Mouse (Mus musculus) olfactory bulb, adult 2 months (tissue): ENCODE measurements around the gene Nfasc. TPM values are rescaled to one million over a fixed set of nuclear protein-coding genes. Genes with fewer than 3 reads are reported as not detected.

Source experiments
- H3K27ac ChIP-seq: fragments of 200-500 bp; 2 replicates; pipeline ENCODE4 v1.5.1; 2012; ENCODE audit warnings: low read depth, low read length; ENCODE audit not compliant: insufficient read depth
- H3K4me1 ChIP-seq: fragments of 200-500 bp; 2 replicates; pipeline ENCODE4 v1.6.1; 2012; ENCODE audit warnings: low read length; ENCODE audit not compliant: control insufficient read depth, insufficient read depth
- H3K4me3 ChIP-seq: fragments of 200-500 bp; 2 replicates; pipeline ENCODE4 v1.5.1; 2012; ENCODE audit warnings: mild to moderate bottlenecking, low read depth, low read length, moderate library complexity; ENCODE audit not compliant: insufficient read depth
- CTCF ChIP-seq: fragments of 200-500 bp; IDR thresholded peaks from 2 replicates; pipeline ENCODE4 v1.5.1; 2012; ENCODE audit warnings: low read depth, mild to moderate bottlenecking, low read length, moderate library complexity; ENCODE audit not compliant: insufficient read depth
- POLR2A ChIP-seq: fragments of 200-500 bp; IDR thresholded peaks from 2 replicates; pipeline ENCODE4 v1.6.1; 2012; ENCODE audit warnings: mild to moderate bottlenecking, low read depth, low read length, moderate library complexity; ENCODE audit not compliant: insufficient read depth
- WGBS: fragments of 180-500 bp; shearing (Covaris S2); methylation state at CpG from one replicate; pipeline ENCODE4 v1.1.7; 2018; 5-methylcytosine and 5-hydroxymethylcytosine counted together
- polyA plus RNA-seq: library from polyadenylated mRNA; stranded (reverse); fragments of >200 nt; gene quantifications from 2 replicates; pipeline ENCODE4 v1.2.4, GENCODE M21; 2012; ENCODE audit warnings: low replicate concordance; ENCODE audit not compliant: missing spikeins, insufficient read depth, insufficient read length

Nfasc gene
- polyA plus RNA-seq, 1 experiment, result 87.2 TPM

- Histone ChIP-seq H3K4me3 (no peak overlapping the region), H3K27ac (no peak overlapping the region), H3K4me1 (peaks cover 7% of the 10 kb centered on the region)
- 90% methylated on average over 3 of the region's 3 CpGs for WGBS
- TF ChIP-seq CTCF, result no peak
These were observed 28.0 kb upstream of the Nfasc start for GRCm38 (mm10) chr1:132769559-132769958.

- WGBS, result 91% methylated on average over 7 of the region's 7 CpGs
- TF ChIP-seq CTCF (no peak), POLR2A (no peak)
- Histone ChIP-seq H3K27ac (no peak overlapping the region), H3K4me1 (peaks cover 7% of the 10 kb centered on the region), H3K4me3 (no peak overlapping the region)
These were observed 25.8 kb upstream of the Nfasc start for GRCm38 (mm10) chr1:132767422-132767821.

GRCm38 (mm10) chr1:132765887-132766651 is 24.5 kb upstream of the Nfasc start:
- TF ChIP-seq CTCF (no peak), POLR2A (no peak)
- no peak overlapping the region for H3K4me3 ChIP-seq
- no peak overlapping the region for H3K27ac ChIP-seq
- peaks cover 7% of the 10 kb centered on the region for H3K4me1 ChIP-seq
- WGBS, result 42% methylated on average over 16 of the region's 16 CpGs

GRCm38 (mm10) chr1:132765222-132765621 is 23.6 kb upstream of the Nfasc start:
- Histone ChIP-seq H3K4me1 (peaks cover 7% of the 10 kb centered on the region), H3K4me3 (no peak overlapping the region), H3K27ac (no peak overlapping the region)
- no peak for TF ChIP-seq POLR2A
- TF ChIP-seq CTCF, result no peak
- WGBS, result 91% methylated on average over 9 of the region's 10 CpGs

GRCm38 (mm10) chr1:132759390-132759789 is 17.8 kb upstream of the Nfasc start:
- WGBS, result 24% methylated on average over 6 of the region's 6 CpGs
- H3K4me3 ChIP-seq, result no peak overlapping the region
- no peak overlapping the region for H3K27ac ChIP-seq
- peaks cover 6% of the 10 kb centered on the region for H3K4me1 ChIP-seq
- TF ChIP-seq POLR2A (no peak), CTCF (no peak)

GRCm38 (mm10) chr1:132758656-132759370 is 17.2 kb upstream of the Nfasc start:
- H3K4me1 ChIP-seq, result peaks cover 6% of the 10 kb centered on the region
- peak overlapping the region; percentile 40; the same call in 1 of the 2 replicates for H3K27ac ChIP-seq
- TF ChIP-seq CTCF (peak; percentile 95), POLR2A (no peak)
- peak overlapping the region; percentile 48 for H3K4me3 ChIP-seq
- WGBS, result 2% methylated on average over 24 of the region's 24 CpGs

- H3K4me1 ChIP-seq, result peaks cover 6% of the 10 kb centered on the region
- H3K4me3 ChIP-seq, result no peak overlapping the region
- no peak for TF ChIP-seq CTCF
- TF ChIP-seq POLR2A, result no peak
- H3K27ac ChIP-seq, result no peak overlapping the region
- WGBS, result 81% methylated on average over 4 of the region's 4 CpGs
These were observed 13.6 kb upstream of the Nfasc start for GRCm38 (mm10) chr1:132755211-132755610.

- Histone ChIP-seq H3K4me3 (no peak overlapping the region), H3K27ac (no peak overlapping the region), H3K4me1 (peaks cover 16% of the 10 kb centered on the region)
- 63% methylated on average over 9 of the region's 9 CpGs for WGBS
- TF ChIP-seq POLR2A, result no peak
These were observed 7.8 kb upstream of the Nfasc start for GRCm38 (mm10) chr1:132749217-132749884.

- 47% methylated on average over 9 of the region's 9 CpGs for WGBS
- no peak overlapping the region for H3K27ac ChIP-seq
- H3K4me3 ChIP-seq, result no peak overlapping the region
- no peak for TF ChIP-seq CTCF
- no peak for TF ChIP-seq POLR2A
- H3K4me1 ChIP-seq, result peaks cover 18% of the 10 kb centered on the region
These were observed 4.7 kb upstream of the Nfasc start for GRCm38 (mm10) chr1:132746302-132746701.

GRCm38 (mm10) chr1:132745636-132746035 is 4.0 kb upstream of the Nfasc start:
- Histone ChIP-seq H3K4me1 (peaks cover 18% of the 10 kb centered on the region), H3K27ac (no peak overlapping the region), H3K4me3 (no peak overlapping the region)
- 71% methylated on average over 6 of the region's 6 CpGs for WGBS
- TF ChIP-seq CTCF (no peak), POLR2A (no peak)
